Mouse (Mus musculus) monocyte, adult 59 days (primary cell): ENCODE data around the gene Mogat1. TPM values are rescaled to one million over a fixed set of nuclear protein-coding genes. Genes with fewer than 3 reads are reported as not detected.

Source experiments
- total RNA-seq, 2 experiments: library from RNA; stranded (reverse); gene quantifications; one replicate each; pipeline ENCODE4 v1.2.4; 2023

The Mogat1 gene
- not detected for total RNA-seq

DNA sequence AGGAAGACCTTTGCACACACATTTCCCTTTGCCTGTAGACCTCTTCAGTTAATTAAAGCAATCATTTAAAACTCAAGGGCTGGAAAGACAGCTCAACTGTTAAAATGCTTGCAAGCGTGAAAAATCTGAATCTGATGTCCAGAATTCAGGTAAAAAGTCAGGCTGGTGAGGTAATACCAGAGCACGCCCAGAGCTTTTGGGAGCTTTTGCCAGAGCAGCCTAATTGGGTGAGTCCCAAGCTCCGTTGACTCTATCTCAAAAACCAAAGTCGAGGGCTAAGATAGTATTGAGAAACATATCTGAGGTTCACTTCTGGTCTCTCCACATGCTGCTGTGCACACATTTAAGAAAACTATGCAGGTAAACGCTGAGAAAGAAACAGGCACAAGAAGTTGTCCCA is at the start of gene Mogat1:
TSS of gene Mogat1 (plus strand) at position 130 of the 400 bp plus-strand sequence.

DNA sequence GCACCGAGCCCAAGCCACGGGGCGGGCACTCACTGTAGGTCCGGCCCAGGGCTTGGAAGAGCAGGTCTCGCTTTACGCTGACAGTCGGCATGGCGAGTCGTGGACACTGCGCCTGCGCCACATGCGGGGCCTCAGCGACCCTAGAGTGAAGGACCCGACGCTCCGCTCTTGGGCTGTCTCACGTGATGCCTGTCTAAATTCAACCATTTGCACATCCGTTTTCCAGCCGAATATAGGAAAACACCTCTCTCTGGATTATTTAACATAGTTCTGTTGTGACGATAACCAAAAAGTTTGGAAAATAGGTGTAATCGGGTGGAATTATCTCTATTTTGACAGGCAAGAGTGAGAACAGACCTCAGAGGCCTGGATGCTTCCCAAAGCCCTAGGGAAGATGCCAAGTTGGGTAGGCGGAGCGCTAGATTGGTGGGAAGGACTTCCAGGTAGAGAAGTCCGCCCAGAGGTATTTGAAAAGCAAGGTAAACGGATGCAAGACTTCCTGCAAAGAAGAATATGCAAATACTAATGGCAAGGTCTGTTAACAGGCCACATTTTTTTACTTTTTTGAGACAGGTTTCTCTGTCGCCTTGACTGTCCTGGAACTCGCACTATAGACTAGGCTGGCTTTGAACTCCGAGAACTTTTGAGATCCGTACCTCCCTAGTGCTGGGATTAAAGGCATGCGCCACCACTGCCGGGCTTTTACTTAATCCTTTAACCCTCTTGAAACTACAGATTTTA is 21.9 kb upstream of the Mogat1 start, which contains the start of gene Farsb:
TSS of gene Farsb (minus strand) at position 146 of the 741 bp plus-strand sequence.

DNA sequence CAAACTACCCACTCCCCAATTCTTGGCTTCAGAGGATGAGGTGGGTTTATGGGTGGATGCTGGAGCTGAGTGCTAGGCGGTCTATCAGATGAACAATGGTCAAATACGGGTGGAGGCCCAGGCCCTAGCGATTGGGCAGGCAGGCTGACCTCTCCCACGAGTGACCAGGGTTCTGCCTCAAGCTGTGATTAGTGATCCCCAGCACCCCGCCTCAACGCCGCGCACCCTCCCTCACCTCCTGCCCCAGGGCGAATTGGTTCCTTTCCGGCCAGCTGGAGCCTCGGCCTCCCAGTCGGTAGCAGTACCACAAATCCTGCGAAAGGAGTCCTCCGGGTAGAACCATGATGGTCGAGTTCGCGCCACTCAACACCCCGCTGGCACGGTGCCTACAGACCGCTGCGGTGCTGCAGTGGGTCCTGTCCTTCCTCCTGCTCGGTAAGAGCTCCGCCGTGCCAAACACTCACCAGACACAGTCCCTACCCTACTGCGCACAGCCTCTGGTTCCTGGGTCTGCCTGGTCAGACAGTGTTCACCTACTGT is 900 bp downstream of the Mogat1 start, which contains the start of gene BC035947:
TSS of gene BC035947 (minus strand) at position 538 of the 540 bp plus-strand sequence.

Other genes starting within 250 kb of the Mogat1 start
- gene Sgpp2, start 200.6 kb upstream of the Mogat1 start, total RNA-seq, result not detected
- gene Farsb, start 22.1 kb upstream of the Mogat1 start, total RNA-seq, result 10 to 100 TPM; 30.3 to 32.0 TPM
- not detected for gene BC035947, start 1.2 kb downstream of the Mogat1 start, total RNA-seq
- gene Acsl3, start 146.8 kb downstream of the Mogat1 start, total RNA-seq, result 10 to 100 TPM in 1 of 2 experiments, 1 to 10 TPM in 1; 9.7 to 10.3 TPM
- gene Utp14b, start 147.0 kb downstream of the Mogat1 start, total RNA-seq, result 10 to 100 TPM; 10.4 to 10.8 TPM